Mouse (Mus musculus): Measurements from ENCODE around the gene Gje1. TPM values are rescaled to one million over a fixed set of nuclear protein-coding genes. Genes with fewer than 3 reads are reported as not detected.

Gje1 gene
- polyA plus RNA-seq, 1 experiment from 2014 or later: not detected

DNA sequence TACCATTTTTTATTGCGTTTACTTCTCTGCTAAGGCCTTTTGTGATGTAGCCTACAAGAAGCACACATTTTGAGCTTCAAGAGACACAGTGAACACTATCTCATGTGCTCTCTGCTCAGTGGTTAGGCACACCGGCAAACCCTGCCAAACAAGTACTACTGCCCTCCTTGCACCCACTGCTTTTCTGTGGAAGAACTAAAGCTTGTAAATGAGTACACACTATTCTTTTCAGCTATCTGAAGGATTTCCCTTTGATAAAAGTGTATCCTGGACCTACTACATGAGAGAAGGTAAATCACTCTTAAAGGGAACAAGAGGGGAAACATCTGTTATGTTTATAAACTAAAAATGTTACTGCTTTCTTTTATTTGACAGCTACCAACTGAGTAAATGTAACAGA lies 51.9 kb downstream of the Gje1 start:
- Histone ChIP-seq H3K4me2 (no peak overlapping the region), H3K9ac (no peak overlapping the region), H3K27me3 (no peaks in the 10 kb centered on the region), H3K9me3 (no peaks in the 10 kb centered on the region), H3K27ac (no peak overlapping the region), H3K36me3 (peaks cover 40% of the 10 kb centered on the region), H3K4me3 (no peak overlapping the region), H3K4me1 (replicated peaks) (no peaks in the 10 kb centered on the region)
- WGBS: 100% methylated on average over 2 of the region's 2 CpGs
- ATAC-seq (ENCODE audit: low FRiP score): no peak

Other genes with a start within 250 kb of the Gje1 start
- gene Adgrg6, start 172.6 kb downstream of the Gje1 start, polyA plus RNA-seq (2015; fragmentation: Nextera tagmentation; extraction: Ambion mirVana): 2.7 and 2.9 TPM in 2 replicates
- gene Vta1, start 12.7 kb downstream of the Gje1 start, polyA plus RNA-seq (2015; fragmentation: Nextera tagmentation; extraction: Ambion mirVana): 207 TPM in 2 replicates
- 1.0 and 1.2 TPM in 2 replicates for gene Nmbr, start 12.6 kb downstream of the Gje1 start, polyA plus RNA-seq (2015; fragmentation: Nextera tagmentation; extraction: Ambion mirVana)

Measured in hindbrain, embryonic 13.5 days (tissue).